Mouse (Mus musculus) neural tube, embryonic 12.5 days (tissue): ENCODE measurements around the gene Gm9844. TPM values are rescaled to one million over a fixed set of nuclear protein-coding genes. Genes with fewer than 3 reads are reported as not detected.

Experiments used
- ATAC-seq: fragments of 200-750 bp; cut with Nextera tagmentation; 2 replicates; pipeline ENCODE4 v1.8.0; 2017; ENCODE audit warnings: low read depth, mild to moderate bottlenecking, moderate TSS enrichment, moderate library complexity; ENCODE audit not compliant: low FRiP score
- H3K27ac ChIP-seq: fragments of 300-500 bp; sonication (generic); 2 replicates; pipeline ENCODE4 v1.5.1; 2016
- H3K27me3 ChIP-seq: fragments of 300-500 bp; sonication (generic); replicated peaks from 2 replicates; pipeline ENCODE4 v1.6.1; 2016; ENCODE audit warnings: mild to moderate bottlenecking
- H3K36me3 ChIP-seq: fragments of 300-500 bp; sonication (generic); 2 replicates; pipeline ENCODE4 v1.6.1; 2016; ENCODE audit warnings: mild to moderate bottlenecking
- H3K4me1 ChIP-seq: fragments of 300-500 bp; sonication (generic); 2 replicates; pipeline ENCODE4 v1.6.1; 2016
- H3K4me2 ChIP-seq: fragments of 300-500 bp; sonication (generic); replicated peaks from 2 replicates; pipeline ENCODE4 v1.6.1; 2016; ENCODE audit warnings: mild to moderate bottlenecking
- H3K4me3 ChIP-seq: fragments of 300-500 bp; sonication (generic); 2 replicates; pipeline ENCODE4 v1.5.1; 2016
- H3K9ac ChIP-seq: fragments of 300-500 bp; sonication (generic); 2 replicates; pipeline ENCODE4 v1.6.1; 2016; ENCODE audit warnings: mild to moderate bottlenecking
- H3K9me3 ChIP-seq: fragments of 300-500 bp; sonication (generic); 2 replicates; pipeline ENCODE4 v1.6.1; 2016; ENCODE audit warnings: mild to moderate bottlenecking
- WGBS: fragments of 180-500 bp; shearing (Covaris S2); methylation state at CpG from one replicate; pipeline ENCODE4 v1.1.7; 2016; 5-methylcytosine and 5-hydroxymethylcytosine counted together
- polyA plus RNA-seq: library from polyadenylated mRNA; unstranded; fragments of >200 nt; fragmentation: Nextera tagmentation; extraction: Ambion mirVana; gene quantifications from 2 replicates; pipeline ENCODE4 v1.2.1, GENCODE M21; 2016

Gm9844 gene
- polyA plus RNA-seq, 1 experiment from 2014 or later: 27.5 TPM

- Histone ChIP-seq H3K9ac (no peak overlapping the region), H3K4me1 (no peaks in the 10 kb centered on the region), H3K4me2 (no peak overlapping the region), H3K27me3 (0 out of 2 replicates have a peak, but pooled peaks cover 3% of the 10 kb centered on the region), H3K27ac (no peak overlapping the region), H3K9me3 (no peaks in the 10 kb centered on the region), H3K4me3 (no peak overlapping the region), H3K36me3 (no peaks in the 10 kb centered on the region)
- no peak for ATAC-seq
- 9% methylated on average over 2 of the region's 2 CpGs for WGBS
These were observed 17.6 kb downstream of the Gm9844 start for GRCm38 (mm10) chr7:24879620-24880019.

- no peaks in the 10 kb centered on the region for H3K9me3 ChIP-seq
- ATAC-seq: no peak
- H3K27me3 ChIP-seq: 0 out of 2 replicates have a peak, but pooled peaks cover 3% of the 10 kb centered on the region
- no peak overlapping the region for H3K9ac ChIP-seq
- WGBS: 93% methylated on average over 9 of the region's 9 CpGs
- no peak overlapping the region for H3K27ac ChIP-seq
- H3K4me1 ChIP-seq: peaks cover 23% of the 10 kb centered on the region
- H3K4me2 ChIP-seq: no peak overlapping the region
- peaks cover 20% of the 10 kb centered on the region for H3K36me3 ChIP-seq
- H3K4me3 ChIP-seq: no peak overlapping the region
These were observed 20.6 kb downstream of the Gm9844 start for GRCm38 (mm10) chr7:24882416-24883199.

- Histone ChIP-seq H3K9ac (peak within 1 kb of the TSS; percentile 100), H3K4me1 (peaks cover 23% of the 10 kb centered on the region), H3K4me3 (peak within 1 kb of the TSS; percentile 98), H3K9me3 (no peaks in the 10 kb centered on the region), H3K4me2 (peak within 1 kb of the TSS; percentile 77), H3K27me3 (0 out of 2 replicates have a peak, but pooled peaks cover 3% of the 10 kb centered on the region), H3K36me3 (peaks cover 35% of the 10 kb centered on the region), H3K27ac (peak within 1 kb of the TSS; percentile 72; the same call in 1 of the 2 replicates)
- WGBS: under 1% methylated on average over 57 of the region's 57 CpGs
- ATAC-seq: peak; percentile 92
These were observed 22.1 kb downstream of the Gm9844 start, which contains the start of gene Rps19 for GRCm38 (mm10) chr7:24883896-24884692. Gene Rps19, plus strand, starts transcription at chr7:24884371.

- no peaks in the 10 kb centered on the region for H3K27me3 ChIP-seq
- peak overlapping the region; percentile 77 for H3K4me2 ChIP-seq
- H3K36me3 ChIP-seq: peaks cover 42% of the 10 kb centered on the region
- H3K27ac ChIP-seq: no peak overlapping the region
- H3K4me1 ChIP-seq: peaks cover 23% of the 10 kb centered on the region
- WGBS: under 1% methylated on average over 47 of the region's 47 CpGs
- peak overlapping the region; percentile 98 for H3K4me3 ChIP-seq
- peak; percentile 5 for ATAC-seq
- H3K9ac ChIP-seq: peak overlapping the region; percentile 100
- H3K9me3 ChIP-seq: no peaks in the 10 kb centered on the region
These were observed 22.8 kb downstream of the Gm9844 start for GRCm38 (mm10) chr7:24884693-24885291.

- 48% methylated on average over 12 of the region's 12 CpGs for WGBS
- H3K4me1 ChIP-seq: peaks cover 23% of the 10 kb centered on the region
- H3K36me3 ChIP-seq: peaks cover 48% of the 10 kb centered on the region
- H3K9me3 ChIP-seq: no peaks in the 10 kb centered on the region
- H3K27me3 ChIP-seq: no peaks in the 10 kb centered on the region
- peak overlapping the region; percentile 98 for H3K4me3 ChIP-seq
- peak overlapping the region; percentile 77 for H3K4me2 ChIP-seq
- no peak for ATAC-seq
- H3K27ac ChIP-seq: no peak overlapping the region
- peak overlapping the region; percentile 100 for H3K9ac ChIP-seq
These were observed 23.7 kb downstream of the Gm9844 start for GRCm38 (mm10) chr7:24885468-24886307.

GRCm38 (mm10) chr7:24886308-24886633, 24.3 kb downstream of the Gm9844 start:
- Histone ChIP-seq H3K4me3 (peak overlapping the region; percentile 98; the same call in 1 of the 2 replicates), H3K9ac (peak overlapping the region; percentile 100), H3K4me1 (peaks cover 23% of the 10 kb centered on the region), H3K4me2 (peak overlapping the region; percentile 77), H3K36me3 (peaks cover 52% of the 10 kb centered on the region), H3K27ac (no peak overlapping the region), H3K9me3 (no peaks in the 10 kb centered on the region), H3K27me3 (no peaks in the 10 kb centered on the region)
- 77% methylated on average over 4 of the region's 4 CpGs for WGBS
- no peak for ATAC-seq

- Histone ChIP-seq H3K9me3 (no peaks in the 10 kb centered on the region), H3K27me3 (no peaks in the 10 kb centered on the region), H3K4me1 (peaks cover 23% of the 10 kb centered on the region), H3K4me2 (peak overlapping the region; percentile 77; the same call in 1 of the 2 replicates), H3K4me3 (no peak overlapping the region), H3K36me3 (peaks cover 59% of the 10 kb centered on the region), H3K27ac (no peak overlapping the region), H3K9ac (peak overlapping the region; percentile 100; the same call in 1 of the 2 replicates)
- no peak for ATAC-seq
- WGBS: 76% methylated on average over 4 of the region's 4 CpGs
These were observed 25.1 kb downstream of the Gm9844 start for GRCm38 (mm10) chr7:24887096-24887495.

- Histone ChIP-seq H3K9me3 (no peaks in the 10 kb centered on the region), H3K4me1 (peaks cover 23% of the 10 kb centered on the region), H3K4me3 (no peak overlapping the region), H3K36me3 (peaks cover 59% of the 10 kb centered on the region), H3K27ac (no peak overlapping the region), H3K4me2 (no peak overlapping the region), H3K9ac (no peak overlapping the region), H3K27me3 (no peaks in the 10 kb centered on the region)
- no peak for ATAC-seq
- 85% methylated on average over 6 of the region's 6 CpGs for WGBS
These were observed 27.6 kb downstream of the Gm9844 start for GRCm38 (mm10) chr7:24889431-24890220.

GRCm38 (mm10) chr7:24890281-24891216, 28.5 kb downstream of the Gm9844 start:
- peaks cover 19% of the 10 kb centered on the region for H3K4me1 ChIP-seq
- no peak overlapping the region for H3K4me2 ChIP-seq
- ATAC-seq: no peak
- WGBS: 31% methylated on average over 10 of the region's 10 CpGs
- H3K4me3 ChIP-seq: no peak overlapping the region
- H3K9ac ChIP-seq: no peak overlapping the region
- peaks cover 59% of the 10 kb centered on the region for H3K36me3 ChIP-seq
- H3K27ac ChIP-seq: no peak overlapping the region
- no peaks in the 10 kb centered on the region for H3K9me3 ChIP-seq
- H3K27me3 ChIP-seq: no peaks in the 10 kb centered on the region
